Mouse (Mus musculus) mouse embryonic stem cell (cell line): ENCODE measurements around the gene Sp2.

Experiments
- in situ Hi-C, 2 experiments: fragments of 300-500 bp; cut with MboI; formaldehyde crosslinking; loops; 1 replicate in 1 of 2; 3 replicates in 1 of 2; pipeline ENCODE4 v1.14.3; 2019 to 2020; ENCODE audit warnings: low sequenced_read_pairs in 2 of 2, low pct_unique_long_range_greater_than_20kb in 1 of 2, mixed read lengths in 1 of 2; ENCODE audit not compliant: unreplicated experiment in 1 of 2

Gene Sp2

DNA sequence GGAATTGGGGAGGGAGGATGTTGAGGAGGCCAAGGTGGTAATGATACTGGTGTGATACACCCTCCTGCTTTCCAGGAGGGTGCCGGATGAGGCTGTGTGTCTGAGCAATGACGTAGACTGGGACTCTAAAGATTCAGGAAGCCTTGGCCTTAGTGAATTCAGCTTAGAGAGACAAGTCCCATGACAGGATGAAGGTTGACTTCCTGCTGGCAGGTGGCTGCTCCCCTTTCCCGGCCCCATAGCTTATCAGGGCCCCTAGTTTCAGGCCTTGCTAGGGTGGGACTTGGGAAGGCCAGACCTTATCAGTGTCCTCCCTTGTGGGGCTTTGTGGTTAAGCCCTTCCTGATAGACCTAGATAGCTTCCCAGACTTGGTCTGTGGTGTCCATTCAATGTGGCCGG lies 34.9 kb downstream of the Sp2 start:
- in situ Hi-C loops, result no loop called here

GRCm38 (mm10) chr11:96946498-96946897 lies 36.3 kb downstream of the Sp2 start:
- in situ Hi-C loops, result no loop called here

DNA sequence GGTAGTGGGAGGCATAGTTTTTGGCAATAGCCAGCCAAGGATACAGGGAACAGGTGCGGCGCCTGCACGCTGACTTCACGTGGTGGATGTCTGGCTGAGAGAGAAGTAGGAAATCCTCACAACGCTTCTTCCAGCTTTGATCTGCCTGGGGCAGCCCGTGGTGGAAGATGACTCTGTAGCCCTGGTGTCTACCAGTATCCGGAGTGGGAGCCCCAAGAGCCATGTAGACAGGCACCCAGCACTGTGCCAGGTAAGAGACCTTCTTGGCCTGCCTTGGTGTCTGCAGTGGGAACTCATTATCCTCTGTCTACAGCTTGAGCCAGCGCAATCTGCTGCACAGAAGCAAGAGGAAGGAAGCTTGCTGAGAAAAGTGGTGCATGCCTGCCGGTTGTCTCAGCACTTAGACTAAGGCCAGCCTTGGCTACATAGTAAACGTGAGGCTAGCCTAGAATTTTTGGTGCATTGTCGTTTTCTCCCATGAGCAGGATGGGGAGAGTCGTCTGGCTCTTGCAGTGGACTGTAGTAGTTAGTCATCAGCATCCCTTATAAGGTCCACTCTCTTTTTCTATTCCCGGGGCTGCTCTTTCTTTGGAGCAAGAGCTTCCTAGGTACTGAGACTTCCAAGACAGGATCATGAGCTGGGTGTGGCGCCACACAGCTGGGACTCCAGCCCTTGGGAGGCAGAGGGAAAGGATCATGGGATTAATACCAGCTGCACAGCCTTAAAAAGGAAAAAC lies 37.7 kb downstream of the Sp2 start:
- in situ Hi-C loops, result no loop called here

GRCm38 (mm10) chr11:96943746-96944304 lies 38.9 kb downstream of the Sp2 start, which contains the start of gene Pnpo:
TSS of gene Pnpo (minus strand) at chr11:96943986.
- in situ Hi-C loops, result no loop called here

DNA sequence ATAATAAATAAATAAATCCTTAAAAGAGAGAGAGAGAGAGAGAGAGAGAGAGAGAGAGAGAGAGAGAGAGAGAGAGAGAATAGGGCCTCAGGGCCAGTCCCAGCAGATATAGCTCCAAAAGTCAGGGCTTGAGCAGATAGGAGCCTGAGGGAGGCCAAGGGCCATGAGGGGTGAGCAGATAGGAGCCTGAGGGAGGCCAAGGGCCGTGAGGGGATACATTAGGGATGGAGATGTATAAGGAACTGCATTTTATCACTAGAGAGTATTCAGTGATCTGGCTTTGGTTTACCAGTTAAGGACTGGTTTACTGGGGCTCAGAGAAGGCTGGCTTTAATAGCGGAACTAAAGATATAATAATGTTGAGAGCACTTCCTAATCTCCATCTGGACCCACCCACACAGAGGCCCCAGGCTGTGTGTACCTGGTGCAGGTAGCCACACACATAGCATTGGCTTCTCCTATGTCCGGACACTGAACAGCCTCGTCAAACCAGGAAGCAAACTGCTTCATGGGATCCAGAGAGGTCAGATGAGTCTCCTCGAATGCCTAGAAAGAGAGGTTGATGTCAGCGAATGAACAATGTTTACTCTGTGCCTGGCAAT lies 40.7 kb downstream of the Sp2 start:
- in situ Hi-C loops, result no loop called here

DNA sequence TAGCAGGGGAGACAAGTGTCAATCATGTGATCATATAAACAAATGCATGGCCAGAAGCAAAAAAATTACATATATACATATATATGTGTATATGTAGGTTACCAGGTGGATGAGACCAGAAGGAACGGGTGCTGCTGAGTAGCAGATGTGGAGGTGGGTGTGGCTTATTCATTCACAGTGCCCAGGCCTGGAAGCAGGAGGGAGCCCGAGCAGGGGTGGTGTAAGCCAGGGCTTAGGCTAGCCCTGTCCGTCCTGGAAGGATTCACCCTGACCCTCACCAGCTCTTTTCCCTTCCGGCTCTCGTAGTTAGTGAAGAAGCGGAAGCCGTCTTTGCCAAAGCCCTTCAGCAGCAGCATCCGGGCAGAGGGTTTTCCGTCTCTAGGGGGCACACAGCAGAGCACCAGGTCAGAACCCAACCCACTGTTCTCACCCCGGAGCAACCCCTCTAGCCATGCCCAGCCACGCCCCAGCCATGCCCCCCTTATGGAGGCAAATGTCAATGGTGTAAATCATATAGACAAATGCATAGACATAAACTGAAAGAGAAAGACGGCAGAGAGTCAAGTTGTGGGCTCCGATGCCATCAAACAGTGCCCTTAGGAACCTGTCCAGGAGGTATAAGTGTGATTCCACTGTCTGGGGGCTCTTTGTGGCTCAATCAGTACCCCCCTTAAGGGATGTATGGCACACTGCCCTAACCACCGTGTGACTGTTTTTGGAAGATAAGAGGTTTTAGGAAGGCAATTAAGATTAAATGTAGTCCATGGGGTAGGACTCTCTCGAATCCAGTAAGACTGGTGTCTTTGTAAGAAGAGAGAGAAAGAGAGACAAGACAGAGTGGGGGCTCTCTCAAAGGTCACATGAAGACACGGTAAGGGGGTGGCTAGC lies 41.9 kb downstream of the Sp2 start:
- in situ Hi-C loops, result no loop called here

DNA sequence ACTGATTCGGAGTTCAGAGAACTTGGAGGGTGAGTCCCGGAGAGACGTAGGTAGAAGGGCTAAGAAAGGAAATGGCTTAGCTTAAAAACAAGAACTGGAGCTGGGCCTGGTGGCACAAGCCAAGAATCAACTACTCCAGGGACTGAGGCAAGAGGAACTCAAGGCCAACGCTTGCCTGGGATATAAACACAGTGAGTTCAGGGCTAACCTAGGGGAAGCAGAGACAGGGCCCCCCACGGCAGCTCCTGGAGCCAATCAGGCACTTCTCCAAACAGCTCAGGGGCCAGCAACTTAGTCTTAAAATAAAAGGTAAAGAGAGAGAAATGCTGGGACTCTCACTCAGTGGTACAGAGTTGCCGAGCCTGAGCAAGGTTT lies 44.3 kb downstream of the Sp2 start:
- in situ Hi-C loops, result no loop called here

DNA sequence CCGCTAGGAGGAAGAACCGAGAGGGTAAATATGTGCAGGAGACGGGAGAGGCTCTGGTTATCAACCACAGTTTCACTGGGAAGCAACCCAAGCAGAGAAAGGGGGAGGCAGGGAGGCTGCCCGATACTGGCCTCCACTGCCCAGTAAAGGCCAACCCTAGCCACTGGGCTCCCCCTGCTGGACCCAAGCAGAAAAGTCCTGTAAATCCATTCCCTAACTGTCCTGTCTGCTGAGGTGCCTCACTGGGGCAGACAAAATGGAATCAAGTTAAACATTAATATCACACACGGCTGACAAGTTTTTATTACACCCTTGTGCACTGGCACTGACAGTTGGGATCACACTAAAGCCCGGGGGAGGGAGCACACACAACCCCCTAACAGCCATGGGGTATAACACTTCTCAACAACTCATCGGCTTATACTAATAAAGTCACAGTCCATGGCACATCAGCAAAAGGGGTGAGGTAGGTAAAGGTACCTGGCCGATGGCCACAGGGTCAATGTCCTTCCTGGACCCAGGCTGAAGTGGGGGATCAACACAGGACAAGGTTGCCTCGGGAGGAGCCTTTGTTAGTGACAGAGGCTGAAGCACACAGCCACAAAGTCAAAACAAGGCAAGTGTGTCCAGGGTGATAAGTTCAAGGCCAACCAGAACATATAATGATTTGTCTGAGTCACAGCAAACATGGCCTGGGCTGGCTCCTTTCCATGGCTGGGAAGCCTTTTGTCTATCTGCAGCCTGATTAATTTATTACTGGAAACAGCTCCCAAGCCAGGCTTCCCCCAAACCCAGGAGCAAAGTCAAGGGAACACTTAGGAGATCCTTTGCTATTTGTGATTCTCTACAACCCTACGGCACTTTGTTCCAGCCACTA lies 45.0 kb downstream of the Sp2 start:
- in situ Hi-C loops, result no loop called here

DNA sequence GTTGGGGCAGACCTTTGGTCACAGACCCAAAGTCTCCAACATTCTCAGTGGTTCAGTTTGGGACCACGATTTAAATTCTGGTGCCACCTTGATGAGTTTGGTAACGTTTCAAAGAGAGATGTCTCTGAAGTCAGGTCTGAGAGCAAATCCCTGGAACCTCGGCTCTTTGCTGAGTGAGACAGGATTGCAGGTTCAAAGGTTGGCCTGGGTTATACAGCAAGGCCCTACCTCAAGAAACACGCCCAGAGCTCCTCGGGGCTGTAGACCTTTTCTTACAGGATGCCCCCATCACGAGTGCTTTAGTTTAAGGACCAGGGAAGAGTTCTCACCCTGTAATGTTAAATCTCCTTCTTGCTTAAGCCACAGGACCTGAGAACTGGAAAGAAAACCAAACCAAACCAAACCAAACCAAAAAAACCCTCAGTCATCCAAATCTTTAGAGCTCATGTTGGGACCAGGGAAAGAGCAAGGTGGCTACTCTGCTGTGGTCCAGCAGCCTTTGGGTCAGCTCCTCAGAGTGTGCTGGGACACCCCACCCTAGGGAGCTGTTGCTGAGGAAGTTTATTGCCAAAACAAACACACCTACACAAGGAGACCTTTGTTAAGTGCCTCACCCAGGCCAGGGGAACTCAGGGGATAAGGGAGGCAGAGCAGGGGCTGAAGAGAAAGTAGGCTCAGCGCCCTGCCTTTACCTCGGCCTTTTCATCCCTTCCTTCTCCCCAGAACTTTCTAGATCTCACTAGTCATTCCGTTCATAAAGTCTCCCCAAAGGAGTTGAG lies 46.7 kb downstream of the Sp2 start:
- in situ Hi-C loops, result no loop called here

GRCm38 (mm10) chr11:96934921-96935356 lies 47.8 kb downstream of the Sp2 start:
- in situ Hi-C loops, result no loop called here

DNA sequence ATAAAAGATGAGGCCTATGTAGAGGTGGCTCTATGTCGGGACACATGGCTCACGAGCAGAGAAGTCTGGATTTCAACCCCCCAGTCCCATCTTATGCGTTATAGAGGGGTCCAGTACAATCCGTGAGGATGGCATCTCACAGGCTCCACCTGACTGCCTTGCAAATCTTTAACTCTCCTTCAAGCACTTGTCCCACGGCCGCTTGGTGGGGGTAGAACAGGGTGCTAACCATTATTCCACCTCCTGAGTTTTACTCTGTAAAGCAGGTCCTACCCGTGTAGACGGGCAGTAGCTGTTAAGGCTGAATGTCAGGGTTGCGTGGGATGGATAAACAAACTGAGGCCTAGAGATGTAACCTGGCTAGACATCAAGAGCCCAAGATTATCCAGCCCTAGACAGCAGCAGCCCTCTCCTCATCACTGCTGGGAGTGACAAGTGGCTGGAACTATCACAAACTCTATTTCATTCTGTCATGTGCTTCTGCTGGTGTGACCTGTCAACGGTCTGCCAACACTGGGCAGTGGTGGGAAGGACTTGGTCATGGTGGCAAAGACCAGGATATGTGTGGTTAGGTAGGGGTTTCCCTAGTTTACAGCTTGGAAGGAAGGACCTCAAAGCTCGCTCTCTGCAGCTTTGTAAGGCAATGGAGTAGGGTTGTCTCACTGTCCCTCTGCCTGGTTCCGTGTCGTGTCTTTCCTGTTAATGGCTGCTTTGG lies 49.0 kb downstream of the Sp2 start:
- in situ Hi-C loops, result no loop called here

DNA sequence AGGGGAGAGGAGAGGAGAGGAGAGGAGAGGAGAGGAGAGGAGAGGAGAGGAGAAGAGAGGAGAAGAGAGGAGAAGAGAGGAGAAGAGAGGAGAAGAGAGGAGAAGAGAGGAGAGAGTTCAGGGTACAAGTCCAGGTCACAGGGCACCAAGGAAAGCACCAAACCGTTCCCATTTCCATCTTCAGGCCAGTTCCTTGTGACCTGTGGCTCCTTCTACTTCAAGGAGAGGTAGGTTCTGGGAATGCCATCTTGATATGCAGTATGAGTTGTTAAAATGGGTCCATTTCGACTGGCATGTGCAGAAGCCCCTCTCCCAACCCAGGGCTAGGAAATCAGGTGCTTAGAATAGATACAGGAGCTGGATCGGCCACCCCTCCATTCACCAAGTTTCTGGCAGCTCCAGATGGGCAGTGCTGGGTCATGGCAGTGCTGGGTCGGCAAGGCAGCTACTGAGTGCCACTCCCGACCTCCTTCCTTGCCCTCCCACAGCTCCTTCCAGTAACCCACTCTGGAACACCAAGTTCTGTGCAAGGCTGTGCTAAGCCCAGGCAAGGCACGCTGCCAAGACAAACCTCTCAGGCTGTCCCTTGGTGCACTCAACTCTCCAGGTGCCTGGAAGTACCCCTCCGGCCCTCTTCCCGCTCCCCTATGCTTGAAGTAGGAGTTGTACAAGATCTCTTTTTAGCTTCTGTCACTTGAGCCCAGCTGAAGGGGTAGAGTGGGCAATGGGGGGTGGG lies 51.3 kb downstream of the Sp2 start:
- in situ Hi-C loops, result no loop called here

- in situ Hi-C loops, result no loop called here
Measured at GRCm38 (mm10) chr11:96929766-96930331, 52.9 kb downstream of the Sp2 start.

- in situ Hi-C loops, result no loop called here
Measured at GRCm38 (mm10) chr11:96929096-96929765, 53.5 kb downstream of the Sp2 start.

DNA sequence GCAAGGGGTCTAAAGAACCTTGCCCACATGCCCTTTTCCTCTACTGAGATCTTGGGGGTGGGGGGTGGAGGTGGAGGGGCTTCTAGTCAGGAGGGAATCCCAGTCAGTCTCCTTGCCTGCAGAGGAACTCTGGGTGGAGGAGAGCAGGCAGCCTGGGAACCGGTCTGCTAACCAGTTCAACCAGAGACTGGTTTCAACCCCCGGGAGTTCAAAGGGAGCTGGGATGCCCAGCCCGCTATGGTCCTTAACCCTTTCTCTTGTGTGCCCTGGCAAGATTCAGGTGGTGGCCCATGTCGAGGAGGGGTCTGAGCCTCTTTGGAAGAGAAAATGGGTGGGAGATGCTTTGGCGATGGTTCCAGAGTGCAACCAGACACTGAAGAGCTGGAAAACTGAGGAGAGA lies 54.1 kb downstream of the Sp2 start:
- in situ Hi-C loops, result no loop called here

- in situ Hi-C loops, result no loop called here
Measured at GRCm38 (mm10) chr11:96928088-96928487, 54.7 kb downstream of the Sp2 start, which contains the start of gene Prr15l. TSS of gene Prr15l (plus strand) at chr11:96928104.
